Mouse (Mus musculus) kidney, postnatal 0 days (tissue): ENCODE results near the gene Dact2. TPM values are rescaled to one million over a fixed set of nuclear protein-coding genes. Genes with fewer than 3 reads are reported as not detected.

ENCODE experiments used
- ATAC-seq: fragments of 200-750 bp; cut with Nextera tagmentation; replicated peaks from 2 replicates; pipeline ENCODE4 v1.8.0; 2017; ENCODE audit warnings: low read depth, moderate number of reproducible peaks, moderate TSS enrichment, moderate library complexity; ENCODE audit not compliant: low FRiP score
- DNase-seq: peaks from one replicate; pipeline ENCODE4 v3.0.0-alpha.2; 2016; ENCODE audit warnings: low spot score
- H3K27ac ChIP-seq: fragments of 300-500 bp; sonication (generic); 2 replicates; pipeline ENCODE4 v1.5.1; 2014; ENCODE audit warnings: mild to moderate bottlenecking
- H3K27me3 ChIP-seq: fragments of 300-500 bp; sonication (generic); 2 replicates; pipeline ENCODE4 v1.6.1; 2014; ENCODE audit warnings: low read length, mixed read lengths; ENCODE audit not compliant: insufficient read depth
- H3K36me3 ChIP-seq: fragments of 300-500 bp; sonication (generic); 2 replicates; pipeline ENCODE4 v1.6.1; 2014; ENCODE audit warnings: low read length, mixed read lengths; ENCODE audit not compliant: insufficient read depth
- H3K4me1 ChIP-seq: fragments of 300-500 bp; sonication (generic); replicated peaks from 2 replicates; pipeline ENCODE4 v1.6.1; 2014; ENCODE audit warnings: antibody characterized with exemption, low read length, mixed read lengths; ENCODE audit not compliant: insufficient read depth
- H3K4me2 ChIP-seq: fragments of 300-500 bp; sonication (generic); 2 replicates; pipeline ENCODE4 v1.6.1; 2014; ENCODE audit warnings: mild to moderate bottlenecking, low read length, moderate library complexity, mixed read lengths
- H3K4me3 ChIP-seq: fragments of 300-500 bp; sonication (generic); replicated peaks from 2 replicates; pipeline ENCODE4 v1.5.1; 2014; ENCODE audit warnings: low read depth, low read length
- H3K9ac ChIP-seq: fragments of 300-500 bp; sonication (generic); 2 replicates; pipeline ENCODE4 v1.6.1; 2014; ENCODE audit warnings: low read depth, low read length
- H3K9me3 ChIP-seq: fragments of 300-500 bp; sonication (generic); replicated peaks from 2 replicates; pipeline ENCODE4 v1.6.1; 2016; ENCODE audit warnings: low read length, inconsistent platforms, mixed read lengths
- CTCF ChIP-seq: IDR thresholded peaks from 2 replicates; pipeline ENCODE4 v1.5.1; 2016; ENCODE audit warnings: antibody characterized with exemption, low read depth, mild to moderate bottlenecking, moderate library complexity
- WGBS: fragments of 180-500 bp; shearing (Covaris S2); extraction: QIAGEN DNeasy Blood & Tissue Kit; methylation state at CpG from one replicate; pipeline ENCODE4 v1.1.7; 2014; 5-methylcytosine and 5-hydroxymethylcytosine counted together
- polyA plus RNA-seq: library from polyadenylated mRNA; unstranded; fragments of >200 nt; fragmentation: Nextera tagmentation; extraction: Ambion mirVana; gene quantifications from 2 replicates; pipeline ENCODE4 v1.2.1, GENCODE M21; 2015

The Dact2 gene
- polyA plus RNA-seq, 1 experiment from 2014 or later, result 14.8 TPM

DNA sequence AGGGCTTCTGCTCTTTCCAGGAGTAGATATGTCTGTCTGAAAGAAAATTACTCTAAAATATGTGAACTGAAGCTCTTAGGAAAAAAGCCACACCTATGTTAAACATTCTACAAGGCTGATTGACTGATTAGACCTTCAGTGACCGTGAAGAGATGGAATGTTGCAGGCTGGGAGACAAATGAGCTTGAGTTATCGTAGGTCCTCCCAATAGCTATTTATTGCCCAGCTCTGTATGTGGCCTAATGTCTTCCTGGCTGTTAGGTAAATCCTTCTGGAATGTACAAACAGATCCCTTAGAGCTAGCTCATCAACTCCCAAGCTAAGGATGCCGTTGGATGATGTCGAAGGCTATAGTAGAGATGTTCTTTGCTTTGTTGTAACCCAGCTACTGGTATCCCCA is 11.7 kb downstream of the Dact2 start:
- ATAC-seq (no peak), DNase-seq (no peak)
- no peak overlapping the region for H3K9ac ChIP-seq
- TF ChIP-seq CTCF, result no peak
- H3K27me3 ChIP-seq, result no peaks in the 10 kb centered on the region
- H3K4me3 ChIP-seq, result no peak overlapping the region
- H3K4me2 ChIP-seq, result no peak overlapping the region
- 0 out of 2 replicates have a peak, but pooled peaks cover 3% of the 10 kb centered on the region for H3K36me3 ChIP-seq
- H3K27ac ChIP-seq, result no peak overlapping the region
- no peaks in the 10 kb centered on the region for H3K4me1 ChIP-seq
- WGBS, result 61% methylated on average over 4 of the region's 4 CpGs
- H3K9me3 ChIP-seq, result no peaks in the 10 kb centered on the region

DNA sequence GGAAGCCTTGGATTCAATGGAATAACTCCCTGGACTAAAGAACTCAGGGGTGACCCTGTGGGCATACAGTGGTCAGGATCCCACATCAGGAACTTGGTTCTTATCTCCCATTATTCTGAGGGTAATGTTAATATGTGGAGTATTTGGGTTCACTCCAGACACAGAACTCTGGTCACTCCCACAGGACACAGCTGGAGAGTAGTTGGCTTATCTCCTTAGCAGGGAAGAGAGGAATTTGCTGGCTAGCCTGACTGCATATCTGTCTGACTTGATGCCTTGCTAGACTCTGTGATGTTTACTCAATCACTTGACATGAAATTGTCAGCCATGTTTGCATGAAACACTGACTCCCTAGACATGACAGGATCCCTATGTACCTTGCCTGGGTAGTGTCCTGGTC is 15.6 kb downstream of the Dact2 start:
- Histone ChIP-seq H3K9me3 (no peaks in the 10 kb centered on the region), H3K27me3 (no peaks in the 10 kb centered on the region), H3K4me3 (no peak overlapping the region), H3K9ac (no peak overlapping the region), H3K36me3 (no peaks in the 10 kb centered on the region), H3K4me2 (no peak overlapping the region), H3K27ac (no peak overlapping the region), H3K4me1 (no peaks in the 10 kb centered on the region)
- DNase-seq, result no peak
- ATAC-seq, result no peak
- no peak for TF ChIP-seq CTCF

DNA sequence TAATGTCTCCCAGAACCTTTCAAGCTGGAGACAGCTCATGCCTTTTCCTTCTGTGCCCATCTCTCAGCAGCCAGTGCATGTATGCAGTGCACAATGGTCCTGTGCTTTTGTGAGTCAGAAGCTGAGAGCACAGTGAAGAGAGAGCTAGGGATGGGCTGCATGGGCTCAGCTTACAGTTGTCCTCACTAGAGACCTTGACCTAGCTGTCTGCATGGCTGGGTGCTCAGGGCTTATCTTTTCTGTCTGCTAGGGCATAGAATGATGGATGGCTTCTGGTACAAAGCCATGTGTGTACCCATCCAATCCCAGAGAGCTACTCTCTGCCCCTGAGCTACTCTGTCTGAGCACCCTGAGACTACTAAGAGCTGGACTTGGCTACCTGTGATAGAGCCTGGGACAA is 17.0 kb downstream of the Dact2 start:
- H3K9me3 ChIP-seq, result no peaks in the 10 kb centered on the region
- H3K36me3 ChIP-seq, result no peaks in the 10 kb centered on the region
- no peaks in the 10 kb centered on the region for H3K27me3 ChIP-seq
- H3K9ac ChIP-seq, result no peak overlapping the region
- DNase-seq, result peak; percentile 33
- H3K27ac ChIP-seq, result no peak overlapping the region
- 0 out of 2 replicates have a peak, but pooled peaks cover 5% of the 10 kb centered on the region for H3K4me1 ChIP-seq
- no peak for TF ChIP-seq CTCF
- H3K4me3 ChIP-seq, result no peak overlapping the region
- ATAC-seq, result no peak
- H3K4me2 ChIP-seq, result no peak overlapping the region

DNA sequence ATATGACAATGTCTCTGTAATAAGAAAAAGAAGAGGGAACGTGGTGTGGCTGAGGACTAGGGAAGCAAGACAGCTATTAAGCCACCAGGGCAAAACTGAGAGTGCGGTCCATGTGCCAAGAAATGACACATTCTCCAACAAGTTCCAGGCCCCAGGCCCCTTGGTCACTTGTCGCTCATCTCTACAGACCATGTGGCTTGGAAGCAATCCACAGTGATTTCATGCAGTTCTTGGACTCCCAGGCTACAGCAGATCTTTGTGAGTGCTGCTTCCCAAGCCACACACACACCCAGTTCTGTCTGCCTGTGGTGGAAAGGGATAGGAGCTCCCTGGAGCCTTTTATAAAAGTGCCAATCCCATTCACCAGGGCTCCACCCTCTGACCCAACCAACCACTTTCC is 17.9 kb downstream of the Dact2 start:
- Histone ChIP-seq H3K9ac (no peak overlapping the region), H3K9me3 (no peaks in the 10 kb centered on the region), H3K4me2 (no peak overlapping the region), H3K27ac (no peak overlapping the region), H3K4me3 (no peak overlapping the region), H3K36me3 (no peaks in the 10 kb centered on the region), H3K4me1 (0 out of 2 replicates have a peak, but pooled peaks cover 5% of the 10 kb centered on the region), H3K27me3 (no peaks in the 10 kb centered on the region)
- 75% methylated on average over 3 of the region's 3 CpGs for WGBS
- TF ChIP-seq CTCF, result no peak
- DNase-seq, result no peak
- no peak for ATAC-seq

DNA sequence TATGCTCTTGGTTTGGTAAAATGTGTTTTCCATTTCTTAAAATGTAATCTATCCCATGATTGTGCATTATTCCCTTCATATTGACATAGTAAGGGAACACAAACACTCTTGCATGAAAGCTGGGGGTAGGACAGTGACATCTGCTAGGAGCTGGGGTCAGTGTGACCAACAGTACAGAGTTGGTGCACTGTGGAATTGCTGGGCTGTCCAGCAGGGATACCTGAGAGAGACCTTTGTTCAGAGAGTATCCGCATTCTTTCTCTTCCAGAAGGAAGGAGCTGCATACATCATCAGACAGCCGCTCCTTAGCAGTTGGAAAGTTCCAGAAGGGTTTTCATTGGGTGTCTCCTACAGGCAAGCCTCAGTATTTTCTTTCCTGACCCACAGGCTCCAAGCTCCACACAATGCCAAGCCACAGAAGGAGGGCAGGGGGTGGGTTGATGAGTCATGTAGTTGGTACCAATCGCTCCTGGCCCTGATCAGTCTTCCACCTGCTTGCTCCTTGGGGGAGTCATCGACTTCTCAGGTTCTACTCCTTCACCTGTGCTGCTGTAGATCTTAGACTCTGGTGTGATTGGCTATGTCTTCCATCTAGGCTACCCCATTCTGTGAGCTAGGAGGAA is 19.8 kb downstream of the Dact2 start:
- H3K27ac ChIP-seq, result no peak overlapping the region
- H3K36me3 ChIP-seq, result no peaks in the 10 kb centered on the region
- ATAC-seq (peak; percentile 50; the same call in 1 of the 2 replicates), DNase-seq (no peak)
- no peak overlapping the region for H3K4me3 ChIP-seq
- H3K4me1 ChIP-seq, result 0 out of 2 replicates have a peak, but pooled peaks cover 5% of the 10 kb centered on the region
- no peak overlapping the region for H3K4me2 ChIP-seq
- H3K9ac ChIP-seq, result no peak overlapping the region
- 85% methylated on average over 4 of the region's 4 CpGs for WGBS
- H3K27me3 ChIP-seq, result no peaks in the 10 kb centered on the region
- TF ChIP-seq CTCF, result 0 out of 2 replicates have a peak, but pooled peaks have one; percentile 20
- H3K9me3 ChIP-seq, result no peaks in the 10 kb centered on the region

DNA sequence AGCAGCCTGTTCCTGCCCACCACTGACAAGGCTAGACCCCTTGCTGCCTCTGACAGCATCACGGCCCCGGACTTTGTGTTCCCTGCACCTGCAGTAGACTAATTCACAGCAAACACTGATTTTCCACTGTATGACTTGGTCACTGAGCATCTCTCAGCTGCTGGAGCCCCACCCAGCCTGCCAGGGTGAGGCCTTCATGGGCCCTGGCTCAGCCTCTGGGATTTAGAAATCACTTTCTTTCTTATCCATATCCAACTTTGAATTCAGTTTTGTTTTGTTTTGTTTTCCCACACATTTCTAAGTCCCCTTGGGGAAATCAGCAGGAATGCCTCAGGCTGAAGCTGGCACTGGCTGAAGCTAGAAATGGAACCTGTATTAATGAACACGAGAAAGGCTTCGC is 20.4 kb downstream of the Dact2 start:
- H3K4me3 ChIP-seq, result no peak overlapping the region

DNA sequence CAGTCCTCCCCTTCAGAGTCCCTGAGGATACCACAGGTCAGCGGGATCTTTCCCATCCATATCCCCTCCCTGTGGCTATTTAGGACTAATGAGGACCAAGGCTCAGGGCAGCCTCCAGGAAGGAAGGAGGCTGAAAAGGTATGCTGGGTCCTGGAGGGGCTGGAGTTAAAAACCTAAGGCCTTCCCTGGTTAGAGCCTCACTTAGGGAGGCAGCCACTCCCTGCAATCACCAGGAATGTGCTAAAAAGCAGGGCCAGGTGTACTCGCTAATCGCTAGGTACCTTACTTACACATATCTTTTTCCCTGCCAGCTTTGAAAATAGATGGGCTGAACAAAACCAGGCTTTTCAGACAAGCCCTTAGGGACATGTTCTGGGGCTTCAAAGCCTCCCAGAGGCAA is 21.2 kb downstream of the Dact2 start:
- Histone ChIP-seq H3K9me3 (no peaks in the 10 kb centered on the region), H3K4me3 (no peak overlapping the region), H3K4me1 (peaks cover 10% of the 10 kb centered on the region; the same call in 1 of the 2 replicates), H3K27ac (0 out of 2 replicates have a peak overlapping the region, but pooled peaks have one; percentile 42), H3K36me3 (no peaks in the 10 kb centered on the region), H3K9ac (no peak overlapping the region), H3K27me3 (no peaks in the 10 kb centered on the region), H3K4me2 (no peak overlapping the region)
- ATAC-seq (no peak), DNase-seq (no peak)
- WGBS, result 65% methylated on average over 3 of the region's 3 CpGs
- TF ChIP-seq CTCF, result no peak

More for the DNA sequence above, 20.4 kb downstream of the Dact2 start:
- Histone ChIP-seq H3K36me3 (no peaks in the 10 kb centered on the region), H3K27me3 (no peaks in the 10 kb centered on the region), H3K4me1 (peaks cover 8% of the 10 kb centered on the region; the same call in 1 of the 2 replicates), H3K9me3 (no peaks in the 10 kb centered on the region), H3K4me2 (no peak overlapping the region), H3K27ac (no peak overlapping the region), H3K9ac (no peak overlapping the region)
- no peak for ATAC-seq
- no peak for DNase-seq
- 79% methylated on average over 4 of the region's 4 CpGs for WGBS
- TF ChIP-seq CTCF, result no peak
